Mouse (Mus musculus) liver, embryonic 14.5 days (tissue): ENCODE measurements around the gene Hsp90ab1.

ENCODE experiments used
- CTCF ChIP-seq: IDR thresholded peaks from 2 replicates; pipeline ENCODE4 v1.5.1; 2016; ENCODE audit warnings: antibody characterized with exemption, low read depth, control low read depth
- EP300 ChIP-seq: IDR thresholded peaks from 2 replicates; pipeline ENCODE4 v1.6.1; 2016; ENCODE audit warnings: antibody characterized with exemption, low read depth

- TF ChIP-seq CTCF (no peak), EP300 (peak; percentile 88)
These were observed 20.4 kb upstream of the Hsp90ab1 start for GRCm38 (mm10) chr17:45593479-45593878.
